Comparison of ENCODE assay signal across 7 mouse cellular contexts in genomic region chr3:105695476-105696386, GRCm38 (mm10). TPM values are rescaled to one million over a fixed set of nuclear protein-coding genes. Genes with fewer than 3 reads are reported as not detected.
A peak's percentile ranks its signal among the peaks of the same experiment; 100 is the strongest.
DNase-seq lines count a peak whose midpoint lies in the region; ATAC-seq lines count a peak whose summit lies in the region.

No protein-coding gene starts in this region.

- H3K9me3 ChIP-seq in neural tube, embryonic 11.5 days (ENCODE audit: control insufficient read depth, low read length), result no peaks in the 10 kb centered on the region
- no peaks in the 10 kb centered on the region for H3K9me3 ChIP-seq in embryonic facial prominence, embryonic 14.5 days (ENCODE audit: control insufficient read depth, low read length)
- no peaks in the 10 kb centered on the region for H3K9me3 ChIP-seq in hindbrain, embryonic 13.5 days
- H3K9me3 ChIP-seq in neural tube, embryonic 15.5 days (replicated peaks), result no peaks in the 10 kb centered on the region

- no peak overlapping the region for H3K4me3 ChIP-seq in neural tube, embryonic 11.5 days (ENCODE audit: low read depth, low read length)
- H3K4me3 ChIP-seq in embryonic facial prominence, embryonic 14.5 days (ENCODE audit: low read depth, low read length), result 0 out of 2 replicates have a peak overlapping the region, but pooled peaks have one; percentile 11
- H3K4me3 ChIP-seq in hindbrain, embryonic 13.5 days, result peak overlapping the region; percentile 7; the same call in 1 of the 2 replicates
- no peak overlapping the region for H3K4me3 ChIP-seq in neural tube, embryonic 15.5 days (replicated peaks)

- H3K27me3 ChIP-seq in neural tube, embryonic 11.5 days (ENCODE audit: control insufficient read depth, insufficient read depth, low read length), result no peaks in the 10 kb centered on the region
- H3K27me3 ChIP-seq in embryonic facial prominence, embryonic 14.5 days (replicated peaks; ENCODE audit: control insufficient read depth, insufficient read depth, low read length), result peaks cover 6% of the 10 kb centered on the region; the same call in 1 of the 2 replicates
- peaks cover 4% of the 10 kb centered on the region; the same call in 1 of the 2 replicates for H3K27me3 ChIP-seq in hindbrain, embryonic 13.5 days
- H3K27me3 ChIP-seq in neural tube, embryonic 15.5 days (replicated peaks), result 0 out of 2 replicates have a peak, but pooled peaks cover 4% of the 10 kb centered on the region

- H3K4me1 ChIP-seq in neural tube, embryonic 11.5 days (ENCODE audit: control insufficient read depth, insufficient read depth, low read length), result 0 out of 2 replicates have a peak, but pooled peaks cover 3% of the 10 kb centered on the region
- H3K4me1 ChIP-seq in embryonic facial prominence, embryonic 14.5 days (ENCODE audit: control insufficient read depth, insufficient read depth, low read length), result peaks cover 9% of the 10 kb centered on the region; the same call in 1 of the 2 replicates
- H3K4me1 ChIP-seq in hindbrain, embryonic 13.5 days (replicated peaks), result peaks cover 38% of the 10 kb centered on the region
- peaks cover 19% of the 10 kb centered on the region for H3K4me1 ChIP-seq in neural tube, embryonic 15.5 days

- H3K4me2 ChIP-seq in neural tube, embryonic 11.5 days (ENCODE audit: low read depth), result peak overlapping the region; percentile 15; the same call in 1 of the 2 replicates
- H3K4me2 ChIP-seq in embryonic facial prominence, embryonic 14.5 days (ENCODE audit: low read depth, low read length), result peak overlapping the region; percentile 37
- H3K4me2 ChIP-seq in hindbrain, embryonic 13.5 days, result peak overlapping the region; percentile 42
- H3K4me2 ChIP-seq in neural tube, embryonic 15.5 days, result peak overlapping the region; percentile 34

- DNase-seq in neural tube, embryonic 11.5 days (ENCODE audit: low spot score), result no peak
- DNase-seq in neural tube, embryonic 10.5 days (ENCODE audit: extremely low spot score, low spot score), result no peak
- DNase-seq in embryonic facial prominence, embryonic 14.5 days (ENCODE audit: low spot score), result peak; percentile 29
- DNase-seq in natural killer cell, adult 2 months (ENCODE audit: low spot score in 2 of 2), result no peak
- DNase-seq in layer of hippocampus, adult 9-10 months (ENCODE audit: low spot score), result no peak

- H3K9ac ChIP-seq in neural tube, embryonic 11.5 days (ENCODE audit: low read length), result no peak overlapping the region
- H3K9ac ChIP-seq in embryonic facial prominence, embryonic 14.5 days (ENCODE audit: low read depth, low read length), result peak overlapping the region; percentile 25; the same call in 1 of the 2 replicates
- H3K9ac ChIP-seq in hindbrain, embryonic 13.5 days, result peak overlapping the region; percentile 35
- peak overlapping the region; percentile 3; the same call in 1 of the 2 replicates for H3K9ac ChIP-seq in neural tube, embryonic 15.5 days (replicated peaks)

- H3K36me3 ChIP-seq in neural tube, embryonic 11.5 days (ENCODE audit: control insufficient read depth, insufficient read depth, low read length), result no peaks in the 10 kb centered on the region
- no peaks in the 10 kb centered on the region for H3K36me3 ChIP-seq in embryonic facial prominence, embryonic 14.5 days (ENCODE audit: control insufficient read depth, insufficient read depth, low read length)
- no peaks in the 10 kb centered on the region for H3K36me3 ChIP-seq in hindbrain, embryonic 13.5 days
- no peaks in the 10 kb centered on the region for H3K36me3 ChIP-seq in neural tube, embryonic 15.5 days

- ATAC-seq in neural tube, embryonic 11.5 days (ENCODE audit: insufficient read depth, low FRiP score, low TSS enrichment), result no peak; the same call in 1 of the 2 replicates
- ATAC-seq in embryonic facial prominence, embryonic 14.5 days (ENCODE audit: low read depth), result peak; percentile 15; the same call in 1 of the 2 replicates
- ATAC-seq in hindbrain, embryonic 13.5 days (ENCODE audit: low FRiP score), result peak; percentile 58
- peak; percentile 36 for ATAC-seq in neural tube, embryonic 15.5 days (ENCODE audit: low FRiP score)

- H3K27ac ChIP-seq in neural tube, embryonic 11.5 days (ENCODE audit: low read depth, low read length), result no peak overlapping the region
- no peak overlapping the region for H3K27ac ChIP-seq in embryonic facial prominence, embryonic 14.5 days (replicated peaks; ENCODE audit: low read depth, low read length)
- H3K27ac ChIP-seq in hindbrain, embryonic 13.5 days, result peak overlapping the region; percentile 66
- peak overlapping the region; percentile 1; the same call in 1 of the 2 replicates for H3K27ac ChIP-seq in neural tube, embryonic 15.5 days (replicated peaks)

- 36% methylated on average over 19 of the region's 20 CpGs for WGBS in neural tube, embryonic 11.5 days
- 32% methylated on average over 20 of the region's 20 CpGs for WGBS in embryonic facial prominence, embryonic 14.5 days
- 30% methylated on average over 20 of the region's 20 CpGs for WGBS in hindbrain, embryonic 13.5 days
- WGBS in neural tube, embryonic 15.5 days, result 31% methylated on average over 20 of the region's 20 CpGs

RNA-seq across cellular contexts. Expression of gene Ddx20, which starts 8.4 kb away (rescaled TPM):
- 43.3 and 45.9 TPM in 2 replicates for polyA plus RNA-seq in neural tube, embryonic 11.5 days (2014; fragmentation: Nextera tagmentation; extraction: Ambion mirVana)
- polyA plus RNA-seq in embryonic facial prominence, embryonic 14.5 days (2014; fragmentation: Nextera tagmentation; extraction: Ambion mirVana), result 27.6 and 31.5 TPM in 2 replicates
- 26.4 and 27.4 TPM in 2 replicates for polyA plus RNA-seq in hindbrain, embryonic 13.5 days (2015; fragmentation: Nextera tagmentation; extraction: Ambion mirVana)
- polyA plus RNA-seq in neural tube, embryonic 15.5 days (2015; fragmentation: Nextera tagmentation; extraction: Ambion mirVana), result 22.0 and 24.1 TPM in 2 replicates

RNA-seq across cellular contexts. Expression of gene Inka2, which starts 8.7 kb away (rescaled TPM):
- 1.0 and 1.8 TPM in 2 replicates for polyA plus RNA-seq in neural tube, embryonic 11.5 days (2014; fragmentation: Nextera tagmentation; extraction: Ambion mirVana)
- 2.5 and 2.8 TPM in 2 replicates for polyA plus RNA-seq in embryonic facial prominence, embryonic 14.5 days (2014; fragmentation: Nextera tagmentation; extraction: Ambion mirVana)
- polyA plus RNA-seq in hindbrain, embryonic 13.5 days (2015; fragmentation: Nextera tagmentation; extraction: Ambion mirVana), result 4.8 and 5.2 TPM in 2 replicates
- polyA plus RNA-seq in neural tube, embryonic 15.5 days (2015; fragmentation: Nextera tagmentation; extraction: Ambion mirVana), result 7.3 and 9.2 TPM in 2 replicates

Comparison
In these comparisons a context has a peak if more than half of its experiments do, and no peak if none do; other contexts are left out.
1. H3K27ac ChIP-seq: peak in hindbrain, embryonic 13.5 days (single experiment) and neural tube, embryonic 15.5 days (single experiment); none in neural tube, embryonic 11.5 days (single experiment) and embryonic facial prominence, embryonic 14.5 days (single experiment).
2. H3K4me3 ChIP-seq: peak in embryonic facial prominence, embryonic 14.5 days (single experiment) and hindbrain, embryonic 13.5 days (single experiment); none in neural tube, embryonic 11.5 days (single experiment) and neural tube, embryonic 15.5 days (single experiment).
3. Peak in every context shown above with its lines, with median percentiles within 50 percentile points of each other: H3K4me2 ChIP-seq.